Mouse (Mus musculus) intestine, embryonic 14.5 days (tissue): ENCODE results near the gene Ncor1. TPM values are rescaled to one million over a fixed set of nuclear protein-coding genes. Genes with fewer than 3 reads are reported as not detected.

Experiments
- ATAC-seq: fragments of 200-750 bp; cut with Nextera tagmentation; replicated peaks from 2 replicates; pipeline ENCODE4 v1.8.0; 2017; ENCODE audit warnings: low read depth, moderate number of reproducible peaks, moderate TSS enrichment, moderate library complexity; ENCODE audit not compliant: low FRiP score, low TSS enrichment
- DNase-seq: peaks from one replicate; pipeline ENCODE4 v3.0.0-alpha.2; 2018; ENCODE audit warnings: low spot score
- H3K27ac ChIP-seq: fragments of 300-500 bp; sonication (generic); 2 replicates; pipeline ENCODE4 v1.5.1; 2014; ENCODE audit warnings: low read depth, mild to moderate bottlenecking, control low read depth
- H3K27me3 ChIP-seq: fragments of 300-500 bp; sonication (generic); replicated peaks from 2 replicates; pipeline ENCODE4 v1.6.1; 2014; ENCODE audit warnings: low read length, control low read depth; ENCODE audit not compliant: control insufficient read depth, insufficient read depth
- H3K36me3 ChIP-seq: fragments of 300-500 bp; sonication (generic); 2 replicates; pipeline ENCODE4 v1.6.1; 2014; ENCODE audit warnings: low read length, control low read depth; ENCODE audit not compliant: control insufficient read depth, insufficient read depth
- H3K4me1 ChIP-seq: fragments of 300-500 bp; sonication (generic); replicated peaks from 2 replicates; pipeline ENCODE4 v1.6.1; 2014; ENCODE audit warnings: low read length, control low read depth, mixed read lengths; ENCODE audit not compliant: control insufficient read depth, insufficient read depth
- H3K4me2 ChIP-seq: fragments of 300-500 bp; sonication (generic); 2 replicates; pipeline ENCODE4 v1.6.1; 2014; ENCODE audit warnings: low read length
- H3K4me3 ChIP-seq: fragments of 300-500 bp; sonication (generic); 2 replicates; pipeline ENCODE4 v1.5.1; 2014; ENCODE audit warnings: low read depth, low read length, control low read depth, mixed read lengths
- H3K9ac ChIP-seq: fragments of 300-500 bp; sonication (generic); 2 replicates; pipeline ENCODE4 v1.6.1; 2014; ENCODE audit warnings: mild to moderate bottlenecking, low read length
- H3K9me3 ChIP-seq: fragments of 300-500 bp; sonication (generic); 2 replicates; pipeline ENCODE4 v1.6.1; 2016; ENCODE audit warnings: low read length, control low read depth; ENCODE audit not compliant: control insufficient read depth
- WGBS: fragments of 180-500 bp; shearing (Covaris S2); extraction: QIAGEN DNeasy Blood & Tissue Kit; methylation state at CpG from one replicate; pipeline ENCODE4 v1.1.7; 2014; 5-methylcytosine and 5-hydroxymethylcytosine counted together
- polyA plus RNA-seq: library from polyadenylated mRNA; unstranded; fragments of >200 nt; fragmentation: Nextera tagmentation; extraction: Ambion mirVana; gene quantifications from 2 replicates; pipeline ENCODE4 v1.2.1, GENCODE M21; 2014

Gene Ncor1
- polyA plus RNA-seq, 1 experiment from 2014 or later = 158 TPM

- 88% methylated on average over 2 of the region's 2 CpGs for WGBS
- H3K36me3 ChIP-seq = peaks cover 63% of the 10 kb centered on the region
- no peak for ATAC-seq
Observed at GRCm38 (mm10) chr11:62371776-62372175, 86.6 kb downstream of the Ncor1 start.

GRCm38 (mm10) chr11:62369924-62370323, 88.4 kb downstream of the Ncor1 start:
- H3K4me1 ChIP-seq = no peaks in the 10 kb centered on the region
- H3K9me3 ChIP-seq = no peaks in the 10 kb centered on the region
- no peak overlapping the region for H3K9ac ChIP-seq
- ATAC-seq (no peak), DNase-seq (no peak)
- no peak overlapping the region for H3K4me3 ChIP-seq
- H3K4me2 ChIP-seq = no peak overlapping the region
- no peaks in the 10 kb centered on the region for H3K27me3 ChIP-seq
- H3K36me3 ChIP-seq = peaks cover 66% of the 10 kb centered on the region
- H3K27ac ChIP-seq = no peak overlapping the region

More at GRCm38 (mm10) chr11:62371776-62372175, 86.6 kb downstream of the Ncor1 start:
- no peaks in the 10 kb centered on the region for H3K27me3 ChIP-seq
- H3K27ac ChIP-seq = no peak overlapping the region
- H3K4me3 ChIP-seq = no peak overlapping the region
- no peak overlapping the region for H3K4me2 ChIP-seq
- no peaks in the 10 kb centered on the region for H3K4me1 ChIP-seq
- H3K9me3 ChIP-seq = no peaks in the 10 kb centered on the region
- no peak for DNase-seq
- no peak overlapping the region for H3K9ac ChIP-seq

- Histone ChIP-seq H3K27ac (no peak overlapping the region), H3K9ac (no peak overlapping the region), H3K36me3 (peaks cover 61% of the 10 kb centered on the region), H3K9me3 (no peaks in the 10 kb centered on the region), H3K27me3 (no peaks in the 10 kb centered on the region), H3K4me3 (no peak overlapping the region), H3K4me1 (no peaks in the 10 kb centered on the region), H3K4me2 (no peak overlapping the region)
- DNase-seq = no peak
- ATAC-seq = no peak
- 94% methylated on average over 6 of the region's 6 CpGs for WGBS
Observed at GRCm38 (mm10) chr11:62366879-62367278, 91.5 kb downstream of the Ncor1 start.

GRCm38 (mm10) chr11:62355216-62355615, 103.1 kb downstream of the Ncor1 start:
- peaks cover 85% of the 10 kb centered on the region for H3K36me3 ChIP-seq
- no peaks in the 10 kb centered on the region for H3K27me3 ChIP-seq
- no peak for DNase-seq
- WGBS = 94% methylated on average over 2 of the region's 2 CpGs
- ATAC-seq = no peak
- H3K9me3 ChIP-seq = no peaks in the 10 kb centered on the region
- H3K4me2 ChIP-seq = no peak overlapping the region
- no peaks in the 10 kb centered on the region for H3K4me1 ChIP-seq
- no peak overlapping the region for H3K4me3 ChIP-seq
- H3K27ac ChIP-seq = no peak overlapping the region
- no peak overlapping the region for H3K9ac ChIP-seq

GRCm38 (mm10) chr11:62351948-62352347, 106.4 kb downstream of the Ncor1 start:
- H3K36me3 ChIP-seq = peaks cover 90% of the 10 kb centered on the region
- no peak overlapping the region for H3K4me3 ChIP-seq
- H3K4me1 ChIP-seq = no peaks in the 10 kb centered on the region
- H3K9me3 ChIP-seq = no peaks in the 10 kb centered on the region
- H3K4me2 ChIP-seq = no peak overlapping the region
- H3K9ac ChIP-seq = no peak overlapping the region
- no peak overlapping the region for H3K27ac ChIP-seq
- WGBS = 84% methylated on average over 4 of the region's 4 CpGs
- no peak for DNase-seq
- no peaks in the 10 kb centered on the region for H3K27me3 ChIP-seq
- ATAC-seq = no peak

GRCm38 (mm10) chr11:62343002-62343401, 115.3 kb downstream of the Ncor1 start:
- no peak for ATAC-seq
- no peaks in the 10 kb centered on the region for H3K4me1 ChIP-seq
- H3K27ac ChIP-seq = no peak overlapping the region
- H3K27me3 ChIP-seq = no peaks in the 10 kb centered on the region
- H3K9me3 ChIP-seq = no peaks in the 10 kb centered on the region
- H3K4me2 ChIP-seq = no peak overlapping the region
- no peak for DNase-seq
- no peak overlapping the region for H3K4me3 ChIP-seq
- peaks cover 76% of the 10 kb centered on the region for H3K36me3 ChIP-seq
- no peak overlapping the region for H3K9ac ChIP-seq
- WGBS = 95% methylated on average over 13 of the region's 13 CpGs

GRCm38 (mm10) chr11:62332228-62332627, 126.1 kb downstream of the Ncor1 start:
- ATAC-seq (no peak), DNase-seq (no peak)
- no peaks in the 10 kb centered on the region for H3K9me3 ChIP-seq
- peaks cover 98% of the 10 kb centered on the region for H3K36me3 ChIP-seq
- H3K27ac ChIP-seq = no peak overlapping the region
- no peak overlapping the region for H3K4me3 ChIP-seq
- H3K4me2 ChIP-seq = no peak overlapping the region
- no peaks in the 10 kb centered on the region for H3K27me3 ChIP-seq
- H3K4me1 ChIP-seq = no peaks in the 10 kb centered on the region
- no peak overlapping the region for H3K9ac ChIP-seq
- 87% methylated on average over 4 of the region's 4 CpGs for WGBS

- no peaks in the 10 kb centered on the region for H3K9me3 ChIP-seq
- ATAC-seq = no peak
- no peak for DNase-seq
- H3K4me2 ChIP-seq = no peak overlapping the region
- 94% methylated on average over 5 of the region's 5 CpGs for WGBS
- peaks cover 98% of the 10 kb centered on the region for H3K36me3 ChIP-seq
- no peak overlapping the region for H3K27ac ChIP-seq
- H3K4me1 ChIP-seq = no peaks in the 10 kb centered on the region
- H3K4me3 ChIP-seq = no peak overlapping the region
- H3K27me3 ChIP-seq = no peaks in the 10 kb centered on the region
- no peak overlapping the region for H3K9ac ChIP-seq
Observed at GRCm38 (mm10) chr11:62331141-62331540, 127.2 kb downstream of the Ncor1 start.

- Histone ChIP-seq H3K36me3 (peaks cover 97% of the 10 kb centered on the region), H3K27me3 (no peaks in the 10 kb centered on the region)
- WGBS = 72% methylated on average over 3 of the region's 3 CpGs
Observed at GRCm38 (mm10) chr11:62323659-62324058, 134.7 kb downstream of the Ncor1 start.

More at GRCm38 (mm10) chr11:62323659-62324058, 134.7 kb downstream of the Ncor1 start:
- Histone ChIP-seq H3K4me2 (no peak overlapping the region), H3K27ac (no peak overlapping the region), H3K9me3 (no peaks in the 10 kb centered on the region), H3K4me1 (no peaks in the 10 kb centered on the region), H3K4me3 (no peak overlapping the region), H3K9ac (no peak overlapping the region)
- DNase-seq (no peak), ATAC-seq (no peak)
